Mouse (Mus musculus) liver, embryonic 14.5 days (tissue): ENCODE data around the gene Csmd2.

Experiments used
- CTCF ChIP-seq: IDR thresholded peaks from 2 replicates; pipeline ENCODE4 v1.5.1; 2016; ENCODE audit warnings: antibody characterized with exemption, low read depth, control low read depth
- EP300 ChIP-seq: IDR thresholded peaks from 2 replicates; pipeline ENCODE4 v1.6.1; 2016; ENCODE audit warnings: antibody characterized with exemption, low read depth

DNA sequence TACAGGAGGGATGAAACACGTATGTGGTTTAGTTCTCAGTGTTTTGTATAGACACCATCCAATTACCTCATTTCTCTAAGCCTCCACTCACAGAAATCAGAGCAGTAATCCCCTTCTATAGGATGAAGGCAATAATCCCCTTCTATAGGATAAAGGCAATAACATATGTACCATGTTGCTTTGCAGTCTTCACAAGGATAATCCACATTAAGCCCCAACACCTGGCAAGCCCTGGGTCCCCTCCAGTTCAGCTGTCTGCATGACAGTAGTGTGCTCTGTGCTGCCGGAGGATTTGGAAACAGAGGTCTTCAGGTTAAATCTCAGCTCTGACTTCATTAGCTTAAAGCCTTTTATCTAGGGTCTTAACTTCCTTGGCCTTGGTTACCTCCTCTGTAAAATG is 391.3 kb downstream of the Csmd2 start:
- no peak for TF ChIP-seq CTCF
- TF ChIP-seq EP300 = no peak
